ENCODE assay signal across 30 mouse cellular contexts in the genomic region with DNA sequence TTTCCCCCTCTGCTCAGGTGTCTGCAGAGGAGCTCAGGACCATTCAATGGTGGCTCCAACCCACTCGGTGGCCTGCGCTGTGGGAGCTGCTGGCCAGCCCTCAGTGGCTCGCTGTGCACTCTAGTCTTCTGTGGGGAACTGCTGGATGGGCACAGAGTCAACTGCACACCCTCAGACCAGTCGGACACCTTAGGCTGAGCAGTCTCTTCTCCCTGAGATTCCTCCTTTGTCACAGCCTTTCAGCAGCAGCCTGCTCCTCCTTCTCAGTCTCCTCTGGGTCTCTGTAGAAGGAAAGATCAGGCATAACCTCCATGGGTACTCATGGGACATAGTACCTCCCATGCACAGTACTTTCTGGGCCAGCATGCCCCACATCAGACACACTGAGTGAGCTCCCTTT.
"Had no signal": no experiment of that assay in that cellular context is flagged by ENCODE, and none has a peak within 500 bp of the region (broad histone marks: within the 10 kb centered on the region; RNA-seq: fewer than 3 reads in every experiment).

No protein-coding gene starts in this region.

- H3K27me3 ChIP-seq: heart, embryonic 12.5 days; heart, embryonic 15.5 days; hindbrain, embryonic 12.5 days; hindbrain, embryonic 13.5 days; hindbrain, embryonic 15.5 days; intestine, embryonic 15.5 days; kidney, embryonic 15.5 days had no signal

- H3K27ac ChIP-seq: heart, embryonic 13.5 days; heart, embryonic 15.5 days; hindbrain, embryonic 10.5 days; hindbrain, embryonic 12.5 days; hindbrain, embryonic 13.5 days; hindbrain, embryonic 14.5 days; hindbrain, embryonic 15.5 days; hindbrain, postnatal 0 days; intestine, embryonic 15.5 days; kidney, embryonic 15.5 days; kidney, postnatal 0 days; layer of hippocampus, adult 2 months; left cerebral cortex, adult 2 months had no signal

- DNase-seq: heart, postnatal 10 days; heart, postnatal 14 days; heart, postnatal 36 days; heart, postnatal 4 days; kidney, adult 11 months; kidney, adult 18-20 months; kidney, adult 2 months; kidney, adult 8-10 months; kidney, adult 9 months; kidney, postnatal 10 days; kidney, postnatal 14 days; kidney, postnatal 25 days; kidney, postnatal 36 days; kidney, postnatal 4 days; layer of hippocampus, adult 9-11 months; layer of hippocampus, postnatal 36 days had no signal

- H3K4me1 ChIP-seq: heart, embryonic 15.5 days; hindbrain, embryonic 12.5 days; kidney, embryonic 15.5 days had no signal

- H3K9ac ChIP-seq: heart, embryonic 12.5 days; heart, embryonic 13.5 days; heart, embryonic 15.5 days; hindbrain, embryonic 12.5 days; hindbrain, embryonic 13.5 days; hindbrain, embryonic 14.5 days; hindbrain, embryonic 15.5 days; intestine, embryonic 15.5 days; kidney, embryonic 15.5 days had no signal

- H3K36me3 ChIP-seq: heart, embryonic 12.5 days; heart, embryonic 13.5 days; heart, embryonic 15.5 days; hindbrain, embryonic 10.5 days; hindbrain, embryonic 12.5 days; hindbrain, embryonic 13.5 days; hindbrain, embryonic 15.5 days; intestine, embryonic 15.5 days had no signal

- H3K9me3 ChIP-seq: heart, embryonic 12.5 days; heart, embryonic 13.5 days; heart, embryonic 15.5 days; hindbrain, embryonic 10.5 days; hindbrain, embryonic 12.5 days; hindbrain, embryonic 13.5 days; hindbrain, embryonic 15.5 days; intestine, embryonic 15.5 days; kidney, embryonic 15.5 days had no signal

- H3K4me3 ChIP-seq: heart, embryonic 12.5 days; heart, embryonic 13.5 days; heart, embryonic 15.5 days; hindbrain, embryonic 10.5 days; hindbrain, embryonic 12.5 days; hindbrain, embryonic 13.5 days; hindbrain, embryonic 15.5 days; intestine, embryonic 15.5 days; kidney, embryonic 15.5 days; layer of hippocampus, adult 2 months; left cerebral cortex, adult 2 months had no signal
